Mouse (Mus musculus): ENCODE results near the gene Gast.
A peak's percentile ranks its signal among the peaks of the same experiment; 100 is the strongest.

Gast gene

GRCm38 (mm10) chr11:100362979-100363562, 28.9 kb downstream of the Gast start:
- DNase-seq = peak; percentile 88

- no peak for DNase-seq
Observed at GRCm38 (mm10) chr11:100369145-100369544, 34.9 kb downstream of the Gast start.

- no peak for DNase-seq
Observed at GRCm38 (mm10) chr11:100369822-100370221, 35.6 kb downstream of the Gast start.

- DNase-seq = no peak
Observed at GRCm38 (mm10) chr11:100371981-100372558, 37.9 kb downstream of the Gast start.

GRCm38 (mm10) chr11:100375127-100375526, 40.9 kb downstream of the Gast start:
- no peak for DNase-seq

- no peak for DNase-seq
Observed at GRCm38 (mm10) chr11:100376005-100376404, 41.8 kb downstream of the Gast start.

GRCm38 (mm10) chr11:100376746-100377389, 42.7 kb downstream of the Gast start:
- no peak for DNase-seq

GRCm38 (mm10) chr11:100377989-100378388, 43.8 kb downstream of the Gast start:
- DNase-seq = no peak

GRCm38 (mm10) chr11:100378446-100378845, 44.2 kb downstream of the Gast start:
- no peak for DNase-seq

- DNase-seq = no peak
Observed at GRCm38 (mm10) chr11:100379311-100379710, 45.1 kb downstream of the Gast start.

- no peak for DNase-seq
Observed at GRCm38 (mm10) chr11:100382682-100383081, 48.5 kb downstream of the Gast start.

- DNase-seq = no peak
Observed at GRCm38 (mm10) chr11:100385016-100385415, 50.8 kb downstream of the Gast start.

GRCm38 (mm10) chr11:100386586-100386985, 52.4 kb downstream of the Gast start:
- DNase-seq = peak; percentile 81
